Mouse (Mus musculus): ENCODE results near the gene Cnrip1. TPM values are rescaled to one million over a fixed set of nuclear protein-coding genes. Genes with fewer than 3 reads are reported as not detected.

Gene Cnrip1
- polyA plus RNA-seq, 1 experiment from 2014 or later: 31.4 TPM

DNA sequence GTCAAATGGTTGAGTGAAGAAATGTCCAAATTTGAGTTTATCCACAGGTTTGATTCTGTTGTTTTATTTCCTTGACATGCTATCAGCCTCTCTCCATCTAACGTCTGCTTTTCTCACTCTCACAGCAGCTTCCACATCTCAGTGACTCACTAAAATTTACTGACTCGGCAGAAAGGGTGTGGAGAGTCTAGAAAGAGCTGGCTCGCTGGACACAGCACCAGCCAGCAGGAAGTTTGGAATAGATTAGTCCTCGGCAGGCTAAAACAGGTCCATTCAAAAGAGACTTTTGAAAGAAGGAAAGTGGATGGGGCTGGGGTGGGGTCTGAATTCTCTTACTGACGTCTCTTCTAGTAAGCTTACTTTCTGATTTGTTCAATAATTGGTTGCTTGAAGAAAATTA is 34.7 kb downstream of the Cnrip1 start:
- Histone ChIP-seq H3K27me3 (ENCODE audit: insufficient read depth, low read length) (no peaks in the 10 kb centered on the region), H3K36me3 (ENCODE audit: insufficient read depth, low read length) (no peaks in the 10 kb centered on the region), H3K27ac (ENCODE audit: low read length) (no peak overlapping the region), H3K9ac (replicated peaks; ENCODE audit: low read length) (no peak overlapping the region), H3K4me2 (replicated peaks; ENCODE audit: low read depth, low read length) (no peak overlapping the region), H3K9me3 (ENCODE audit: low read length) (no peaks in the 10 kb centered on the region), H3K4me1 (ENCODE audit: insufficient read depth, low read length) (no peaks in the 10 kb centered on the region), H3K4me3 (ENCODE audit: low read length) (no peak overlapping the region)
- peak; percentile 85 for ATAC-seq (ENCODE audit: low FRiP score, low TSS enrichment)
- WGBS: 4% methylated on average over 5 of the region's 5 CpGs

DNA sequence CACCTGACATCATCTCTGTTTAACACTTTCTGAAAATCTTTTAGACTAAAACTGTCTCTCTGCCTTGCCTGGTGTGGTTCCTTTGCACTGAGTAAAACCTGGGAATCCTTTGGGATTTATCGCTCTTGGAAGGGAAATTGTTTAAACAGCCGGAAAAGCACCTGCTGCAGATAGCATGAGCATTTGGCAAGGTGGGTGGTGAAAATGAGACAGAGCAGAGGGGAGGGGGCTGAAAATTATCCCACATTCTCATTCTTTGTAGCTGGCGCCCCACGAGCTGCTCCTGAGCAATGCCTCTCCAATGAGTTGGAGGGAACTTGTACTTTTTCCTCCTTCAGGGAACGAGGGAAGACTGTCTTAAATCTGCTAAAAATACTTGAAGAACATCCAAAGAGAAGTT is 55.5 kb downstream of the Cnrip1 start:
- Histone ChIP-seq H3K4me2 (replicated peaks; ENCODE audit: low read depth, low read length) (no peak overlapping the region), H3K4me1 (ENCODE audit: insufficient read depth, low read length) (no peaks in the 10 kb centered on the region), H3K27ac (ENCODE audit: low read length) (no peak overlapping the region), H3K9ac (replicated peaks; ENCODE audit: low read length) (no peak overlapping the region), H3K36me3 (ENCODE audit: insufficient read depth, low read length) (no peaks in the 10 kb centered on the region), H3K27me3 (ENCODE audit: insufficient read depth, low read length) (no peaks in the 10 kb centered on the region), H3K9me3 (ENCODE audit: low read length) (no peaks in the 10 kb centered on the region), H3K4me3 (ENCODE audit: low read length) (no peak overlapping the region)
- 78% methylated on average over 5 of the region's 5 CpGs for WGBS
- no peak for ATAC-seq (ENCODE audit: low FRiP score, low TSS enrichment)

DNA sequence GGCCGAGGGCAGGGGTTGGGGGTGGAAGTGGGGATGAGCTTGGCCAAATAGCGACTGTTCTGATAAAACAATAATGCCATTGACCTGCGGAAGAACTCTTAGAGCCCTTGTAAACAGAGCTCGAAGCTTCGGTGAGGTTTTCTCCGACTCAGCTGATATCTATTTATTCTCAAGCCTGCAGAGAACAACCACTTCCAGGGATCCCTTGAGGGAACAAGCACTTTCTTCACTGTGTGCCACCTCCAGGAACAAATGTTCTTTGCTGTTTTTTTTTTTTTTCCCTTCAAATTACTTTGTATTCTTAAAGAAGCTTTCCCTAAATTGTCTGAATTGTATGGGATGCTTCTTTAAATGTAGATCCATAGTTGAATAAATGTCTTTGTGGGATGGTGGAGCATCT is 56.0 kb downstream of the Cnrip1 start:
- H3K27me3 ChIP-seq (ENCODE audit: insufficient read depth, low read length): no peaks in the 10 kb centered on the region
- no peak overlapping the region for H3K4me2 ChIP-seq (replicated peaks; ENCODE audit: low read depth, low read length)
- no peak overlapping the region for H3K9ac ChIP-seq (replicated peaks; ENCODE audit: low read length)
- H3K9me3 ChIP-seq (ENCODE audit: low read length): no peaks in the 10 kb centered on the region
- H3K4me3 ChIP-seq (ENCODE audit: low read length): no peak overlapping the region
- no peak for ATAC-seq (ENCODE audit: low FRiP score, low TSS enrichment)
- no peaks in the 10 kb centered on the region for H3K36me3 ChIP-seq (ENCODE audit: insufficient read depth, low read length)
- 62% methylated on average over 6 of the region's 6 CpGs for WGBS
- H3K4me1 ChIP-seq (ENCODE audit: insufficient read depth, low read length): no peaks in the 10 kb centered on the region
- no peak overlapping the region for H3K27ac ChIP-seq (ENCODE audit: low read length)

DNA sequence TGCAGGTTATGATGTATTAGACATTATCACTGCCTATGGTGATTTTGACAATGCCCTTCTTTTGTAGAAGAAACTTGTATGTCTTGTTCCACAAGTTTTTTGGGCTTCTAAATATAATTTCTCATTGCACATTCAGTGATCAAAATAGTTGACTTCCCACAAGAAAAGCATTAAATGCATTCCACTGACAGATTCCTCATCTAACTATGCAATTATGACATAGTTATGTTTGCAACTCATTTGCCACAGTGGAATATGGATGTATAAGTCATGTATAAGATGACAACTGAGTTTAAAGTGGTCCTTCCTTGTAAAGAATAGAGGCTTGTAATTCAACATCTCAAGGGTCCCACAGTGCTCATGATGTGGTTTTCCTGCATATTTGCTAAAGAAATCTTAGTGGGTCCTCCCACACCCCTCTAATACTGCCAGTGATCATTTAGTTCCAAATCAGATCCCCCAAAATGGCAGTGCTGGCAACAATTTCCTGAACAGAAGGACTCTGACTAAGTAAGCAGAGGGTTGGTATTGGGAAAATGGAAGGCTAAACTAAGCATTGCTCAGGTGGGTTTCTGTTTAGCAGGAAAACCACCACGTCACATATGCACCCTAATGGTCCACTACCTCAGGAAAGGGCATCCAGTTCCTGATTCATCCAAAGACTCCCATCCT is 61.2 kb downstream of the Cnrip1 start:
- Histone ChIP-seq H3K36me3 (ENCODE audit: insufficient read depth, low read length) (no peaks in the 10 kb centered on the region), H3K27me3 (ENCODE audit: insufficient read depth, low read length) (no peaks in the 10 kb centered on the region), H3K27ac (ENCODE audit: low read length) (no peak overlapping the region), H3K4me2 (replicated peaks; ENCODE audit: low read depth, low read length) (no peak overlapping the region), H3K9ac (replicated peaks; ENCODE audit: low read length) (no peak overlapping the region), H3K4me3 (ENCODE audit: low read length) (no peak overlapping the region), H3K4me1 (ENCODE audit: insufficient read depth, low read length) (no peaks in the 10 kb centered on the region), H3K9me3 (ENCODE audit: low read length) (no peaks in the 10 kb centered on the region)
- ATAC-seq (ENCODE audit: low FRiP score, low TSS enrichment): no peak
- WGBS: 67% methylated on average over 1 of the region's 1 CpGs

DNA sequence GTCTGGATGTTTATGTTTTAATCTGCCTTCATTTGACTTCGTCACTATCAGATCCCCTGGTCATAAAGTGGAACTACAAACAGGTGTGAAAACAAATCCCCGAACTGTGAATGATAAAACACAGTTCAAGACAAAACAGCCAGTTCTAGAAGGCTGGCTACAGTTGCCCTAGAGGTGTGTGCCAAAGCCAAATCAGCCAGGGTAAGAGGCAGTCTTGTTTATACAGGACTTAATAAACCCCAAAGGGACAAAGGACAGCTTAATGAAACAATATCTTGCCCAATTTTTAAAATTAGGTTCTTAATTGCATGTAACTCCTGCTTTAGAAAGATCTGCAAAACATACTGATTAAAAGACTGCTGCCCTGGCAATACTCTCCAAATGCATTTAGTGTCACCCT is 75.0 kb downstream of the Cnrip1 start:
- H3K27ac ChIP-seq (ENCODE audit: low read length): no peak overlapping the region
- WGBS: 39% methylated on average over 2 of the region's 2 CpGs
- ATAC-seq (ENCODE audit: low FRiP score, low TSS enrichment): no peak
- H3K9ac ChIP-seq (replicated peaks; ENCODE audit: low read length): no peak overlapping the region
- H3K4me3 ChIP-seq (ENCODE audit: low read length): no peak overlapping the region
- H3K9me3 ChIP-seq (ENCODE audit: low read length): no peaks in the 10 kb centered on the region
- no peak overlapping the region for H3K4me2 ChIP-seq (replicated peaks; ENCODE audit: low read depth, low read length)
- H3K36me3 ChIP-seq (ENCODE audit: insufficient read depth, low read length): no peaks in the 10 kb centered on the region
- no peaks in the 10 kb centered on the region for H3K4me1 ChIP-seq (ENCODE audit: insufficient read depth, low read length)
- no peaks in the 10 kb centered on the region for H3K27me3 ChIP-seq (ENCODE audit: insufficient read depth, low read length)

Other genes starting within 250 kb of the Cnrip1 start
- gene Fbxo48, start 100.2 kb upstream of the Cnrip1 start, polyA plus RNA-seq (2015; fragmentation: Nextera tagmentation; extraction: Ambion mirVana): 1.1 and 1.6 TPM in 2 replicates
- gene Plek, start 795 bp downstream of the Cnrip1 start, polyA plus RNA-seq (2015; fragmentation: Nextera tagmentation; extraction: Ambion mirVana): 1.6 TPM in 2 replicates
- 84.6 and 86.5 TPM in 2 replicates for gene Ppp3r1, start 107.7 kb downstream of the Cnrip1 start, polyA plus RNA-seq (2015; fragmentation: Nextera tagmentation; extraction: Ambion mirVana)
- 27.6 and 30.0 TPM in 2 replicates for gene Wdr92, start 130.5 kb downstream of the Cnrip1 start, polyA plus RNA-seq (2015; fragmentation: Nextera tagmentation; extraction: Ambion mirVana)
- gene Pno1, start 160.0 kb downstream of the Cnrip1 start, polyA plus RNA-seq (2015; fragmentation: Nextera tagmentation; extraction: Ambion mirVana): 65.7 and 68.4 TPM in 2 replicates
- 90.2 and 98.0 TPM in 2 replicates for gene C1d, start 206.0 kb downstream of the Cnrip1 start, polyA plus RNA-seq (2015; fragmentation: Nextera tagmentation; extraction: Ambion mirVana)

Data from kidney, embryonic 16.5 days (tissue).